13 mouse cellular contexts compared by ENCODE assay signal in the genomic region with DNA sequence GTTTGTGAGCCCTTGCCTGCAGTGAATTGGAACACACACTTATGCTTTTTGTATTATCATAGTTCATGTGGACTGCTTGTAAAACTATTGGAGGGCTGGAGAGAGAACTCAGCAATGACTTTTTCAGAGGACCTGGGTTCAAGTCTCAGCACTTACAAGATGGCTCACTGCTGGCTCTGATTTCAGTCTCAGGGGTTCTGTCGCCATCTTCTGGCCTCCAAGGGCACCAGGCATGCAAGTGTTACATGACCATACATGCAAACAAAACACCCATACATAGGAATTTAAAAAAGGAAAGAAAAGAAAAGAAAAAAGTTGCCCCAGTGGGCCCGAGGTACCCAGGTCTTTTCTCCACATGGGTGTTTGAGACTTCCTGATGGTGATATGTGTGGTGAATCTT. TPM values are rescaled to one million over a fixed set of nuclear protein-coding genes. Genes with fewer than 3 reads are reported as not detected.
A peak's percentile ranks its signal among the peaks of the same experiment; 100 is the strongest.
DNase-seq lines count a peak whose midpoint lies in the region; TF ChIP-seq lines count a peak whose summit lies in the region.
"Had no signal": no experiment of that assay in that cellular context is flagged by ENCODE, and none has a peak within 500 bp of the region (broad histone marks: within the 10 kb centered on the region; RNA-seq: fewer than 3 reads in every experiment).

No protein-coding gene starts in this region.

- peak; percentile 52 for TF ChIP-seq CTCF in kidney, adult 2 months (conservative IDR thresholded peaks at IDR 0.05; ENCODE audit: insufficient read depth, insufficient read length, low read depth, low read length)
- TF ChIP-seq CTCF in spleen, adult 2 months (IDR thresholded peaks at IDR 0.05; ENCODE audit: extremely low read depth, insufficient read depth, insufficient read length, insufficient replicate concordance): peak; percentile 22; the same call in 1 of the 2 replicates

- no peak overlapping the region for H3K27ac ChIP-seq in kidney, adult 2 months (ENCODE audit: insufficient read depth, low read depth, low read length)
- no peak overlapping the region for H3K27ac ChIP-seq in spleen, adult 2 months (ENCODE audit: insufficient read depth, low read length)
- H3K27ac ChIP-seq: limb, embryonic 15.5 days; neural tube, embryonic 12.5 days had no signal

- TF ChIP-seq POLR2A in kidney, adult 2 months (IDR thresholded peaks at IDR 0.05; ENCODE audit: low read depth, low read length): no peak
- no peak for TF ChIP-seq POLR2A in spleen, adult 2 months (IDR thresholded peaks at IDR 0.05; ENCODE audit: low read depth, low read length)

- H3K4me1 ChIP-seq in kidney, adult 2 months (ENCODE audit: control insufficient read depth, insufficient read depth, low read length): peaks cover 41% of the 10 kb centered on the region
- peaks cover 15% of the 10 kb centered on the region; the same call in 1 of the 2 replicates for H3K4me1 ChIP-seq in spleen, adult 2 months (ENCODE audit: control insufficient read depth, insufficient read depth, insufficient read length)

- no peak for DNase-seq in kidney, adult 2 months
- no peak for DNase-seq in kidney, adult 18-20 months
- DNase-seq in spleen, adult 2 months (ENCODE audit: low read depth in 1 of 2, low spot score in 2 of 2): no peak
- DNase-seq in spleen, postnatal 14 days (ENCODE audit: low spot score in 2 of 2): no peak
- DNase-seq in ES-CJ7 (ENCODE audit: low read depth, low spot score): peak; percentile 52
- peak; percentile 45 for DNase-seq in splenic B cell, adult 2 months (ENCODE audit: low read depth, low spot score)
- DNase-seq in c-Kit-positive CD71-positive TER-119-positive erythroid progenitor cells, embryonic 14.5 days (ENCODE audit: low spot score): no peak
- DNase-seq: cerebellum, adult 9-10 months; embryo, embryonic 11 days; forebrain, postnatal 0 days; gastrocnemius, postnatal 10 days had no signal

- H3K36me3 ChIP-seq in kidney, adult 2 months (ENCODE audit: control insufficient read depth, insufficient read depth, low read length): no peaks in the 10 kb centered on the region
- H3K36me3 ChIP-seq in spleen, adult 2 months (ENCODE audit: control insufficient read depth, insufficient read depth, low read length): no peaks in the 10 kb centered on the region
- no peaks in the 10 kb centered on the region for H3K36me3 ChIP-seq in splenic B cell, adult 2 months (ENCODE audit: control insufficient read depth, insufficient read depth, low read length, poor library complexity, severe bottlenecking)
- H3K36me3 ChIP-seq: limb, embryonic 15.5 days; neural tube, embryonic 12.5 days had no signal

- no peak overlapping the region for H3K4me3 ChIP-seq in kidney, adult 2 months (ENCODE audit: insufficient read depth, low read depth, low read length)
- no peak overlapping the region for H3K4me3 ChIP-seq in spleen, adult 2 months (ENCODE audit: extremely low read depth, insufficient read depth, insufficient read length)
- H3K4me3 ChIP-seq: limb, embryonic 15.5 days; neural tube, embryonic 12.5 days had no signal

- H3K27me3 ChIP-seq in kidney, adult 2 months (replicated peaks; ENCODE audit: control insufficient read depth, insufficient read depth, low read length): no peaks in the 10 kb centered on the region
- no peaks in the 10 kb centered on the region for H3K27me3 ChIP-seq in spleen, adult 2 months (ENCODE audit: control insufficient read depth, insufficient read depth, low read length)
- H3K27me3 ChIP-seq in splenic B cell, adult 2 months (ENCODE audit: control insufficient read depth, insufficient read depth, low read length, poor library complexity, severe bottlenecking): no peaks in the 10 kb centered on the region
- H3K27me3 ChIP-seq: limb, embryonic 15.5 days; neural tube, embryonic 12.5 days had no signal

- WGBS in kidney, adult 2 months: 55% methylated on average over 2 of the region's 2 CpGs
- 77% methylated on average over 2 of the region's 2 CpGs for WGBS in spleen, adult 2 months

RNA-seq across cellular contexts. Expression of gene Arid1b, which starts 32.4 kb away (rescaled TPM):
- 20.6 and 22.0 TPM in 2 replicates for polyA plus RNA-seq in kidney, adult 2 months (2012; rRNA removed)
- polyA plus RNA-seq in spleen, adult 2 months (2012; rRNA removed): 53.5 and 78.8 TPM in 2 replicates

Comparison
In these comparisons a context has a peak if more than half of its experiments do, and no peak if none do; other contexts are left out.
1. DNase-seq: peak in ES-CJ7 (single experiment) and splenic B cell, adult 2 months (single experiment); none in kidney, adult 2 months (single experiment), kidney, adult 18-20 months (single experiment), spleen, adult 2 months (0 of 2), spleen, postnatal 14 days (0 of 2) and c-Kit-positive CD71-positive TER-119-positive erythroid progenitor cells, embryonic 14.5 days (single experiment).